Mouse (Mus musculus) CH12.LX (cell line): ENCODE measurements around the gene Anapc15-ps.

ENCODE experiments used
- CTCF ChIP-seq, 2 experiments: IDR thresholded peaks in 1 of 2; conservative IDR thresholded peaks in 1 of 2; 2 replicates each; pipeline ENCODE4 v1.5.1; 2011 to 2012; ENCODE audit warnings: low read depth in 2 of 2, low read length in 2 of 2, improper control_type of control experiment in 1 of 2, inconsistent platforms in 1 of 2, mild to moderate bottlenecking in 1 of 2, moderate library complexity in 1 of 2
- POLR2A ChIP-seq: IDR thresholded peaks from 2 replicates; pipeline ENCODE4 v1.6.1; 2011; ENCODE audit warnings: low read depth, mild to moderate bottlenecking, improper control_type of control experiment, low read length
- POLR2AphosphoS2 ChIP-seq: IDR thresholded peaks from 2 replicates; pipeline ENCODE4 v1.6.1; 2011; ENCODE audit warnings: low read depth, low read length, improper control_type of control experiment
- USF1 ChIP-seq: IDR thresholded peaks from 2 replicates; pipeline ENCODE4 v1.6.1; 2014; ENCODE audit warnings: low read depth, mild to moderate bottlenecking, inconsistent platforms, low read length, improper control_type of control experiment
- ZKSCAN1 ChIP-seq: IDR thresholded peaks from 2 replicates; pipeline ENCODE4 v1.6.1; 2012; ENCODE audit warnings: low read depth, inconsistent platforms, low read length, improper control_type of control experiment, borderline replicate concordance

DNA sequence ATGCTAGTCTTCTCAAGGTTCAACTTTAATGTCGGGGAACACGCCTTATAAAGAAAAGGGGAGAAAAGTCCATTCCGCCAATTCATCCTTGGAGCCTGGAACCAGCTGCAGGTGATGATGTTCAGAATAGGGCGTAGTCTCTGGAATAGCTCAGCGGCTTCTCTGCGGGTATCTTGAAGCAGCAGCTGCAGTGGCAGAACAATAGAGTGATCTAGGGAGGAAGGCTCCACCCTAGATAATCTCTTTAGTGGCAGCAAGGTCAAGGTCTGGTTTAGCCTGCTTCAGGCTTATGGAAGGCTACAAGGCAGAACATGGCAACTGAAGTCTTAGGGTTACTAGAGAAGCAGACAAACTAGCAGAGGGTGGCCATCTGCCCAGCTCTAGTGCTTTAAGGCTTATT lies 46.2 kb upstream of the Anapc15-ps start:
- TF ChIP-seq POLR2AphosphoS2 (no peak), ZKSCAN1 (no peak), USF1 (no peak), CTCF (conservative IDR thresholded peaks at IDR 0.05 in 1 of 2, IDR thresholded peaks at IDR 0.05 in 1 of 2; ENCODE audit: low read depth in 2 of 2, low read length in 2 of 2) (no peak), POLR2A (no peak)
